Mouse (Mus musculus) bone marrow, adult 2 months (tissue): ENCODE data around the gene Slc6a4.

Source experiments
- CTCF ChIP-seq: fragments of 200-500 bp; IDR thresholded peaks from 2 replicates; pipeline ENCODE4 v1.5.1; 2011; ENCODE audit warnings: low read length, control low read depth; ENCODE audit not compliant: control insufficient read depth, insufficient read depth
- POLR2A ChIP-seq: fragments of 200-500 bp; IDR thresholded peaks from 2 replicates; pipeline ENCODE4 v1.6.1; 2011; ENCODE audit warnings: low read depth, mild to moderate bottlenecking, control low read depth, low read length, borderline replicate concordance; ENCODE audit not compliant: control insufficient read depth

- TF ChIP-seq CTCF, result no peak
- no peak for TF ChIP-seq POLR2A
These were observed 16.0 kb upstream of the Slc6a4 start for GRCm38 (mm10) chr11:76982415-76982814.
